Mouse (Mus musculus) liver, embryonic 14.5 days (tissue): ENCODE results near the gene Plcb3. TPM values are rescaled to one million over a fixed set of nuclear protein-coding genes. Genes with fewer than 3 reads are reported as not detected.

Experiments used
- ATAC-seq: fragments of 200-750 bp; cut with Nextera tagmentation; 2 replicates; pipeline ENCODE4 v1.8.0; 2017; ENCODE audit warnings: moderate number of reproducible peaks, mild to moderate bottlenecking, moderate library complexity; ENCODE audit not compliant: insufficient read depth
- DNase-seq, 3 experiments: peaks; one replicate each; pipeline ENCODE4 v3.0.0-alpha.2; 2012 to 2013; ENCODE audit warnings: low read depth in 3 of 3, low spot score in 3 of 3
- H3K27ac ChIP-seq: fragments of 300-500 bp; sonication (generic); 2 replicates; pipeline ENCODE4 v1.5.1; 2014; ENCODE audit warnings: moderate library complexity, mild to moderate bottlenecking, control low read depth, inconsistent platforms
- H3K27me3 ChIP-seq: fragments of 300-500 bp; sonication (generic); 2 replicates; pipeline ENCODE4 v1.6.1; 2014; ENCODE audit warnings: mild to moderate bottlenecking, low read length, moderate library complexity; ENCODE audit not compliant: control insufficient read depth, insufficient read depth
- H3K36me3 ChIP-seq: fragments of 300-500 bp; sonication (generic); replicated peaks from 2 replicates; pipeline ENCODE4 v1.6.1; 2014; ENCODE audit warnings: low read depth; ENCODE audit not compliant: control insufficient read depth, insufficient read depth
- H3K4me1 ChIP-seq, 2 experiments: fragments of 200-500 bp in 1 of 2; fragments of 300-500 bp in 1 of 2; sonication (generic) in 1 of 2; replicated peaks; 2 replicates each; pipeline ENCODE4 v1.6.1; 2012 to 2014; ENCODE audit warnings: antibody characterized with exemption in 1 of 2, inconsistent platforms in 1 of 2, low read length in 1 of 2; ENCODE audit not compliant: control insufficient read depth in 2 of 2, insufficient read depth in 2 of 2
- H3K4me2 ChIP-seq: fragments of 300-500 bp; sonication (generic); 2 replicates; pipeline ENCODE4 v1.6.1; 2014; ENCODE audit warnings: low read depth, mild to moderate bottlenecking, control low read depth, moderate library complexity
- H3K4me3 ChIP-seq, 2 experiments: fragments of 200-500 bp in 1 of 2; fragments of 300-500 bp in 1 of 2; sonication (generic) in 1 of 2; 2 replicates each; pipeline ENCODE4 v1.5.1; 2012 to 2014; ENCODE audit warnings: low read depth in 2 of 2, low read length in 2 of 2, mild to moderate bottlenecking in 2 of 2, control low read depth in 1 of 2, inconsistent platforms in 1 of 2, moderate library complexity in 1 of 2; ENCODE audit not compliant: insufficient read depth in 1 of 2
- H3K9ac ChIP-seq: fragments of 300-500 bp; sonication (generic); replicated peaks from 2 replicates; pipeline ENCODE4 v1.6.1; 2014; ENCODE audit warnings: mild to moderate bottlenecking, control low read depth, moderate library complexity
- H3K9me3 ChIP-seq: fragments of 300-500 bp; sonication (generic); 2 replicates; pipeline ENCODE4 v1.6.1; 2016; ENCODE audit warnings: low read length, mixed read lengths; ENCODE audit not compliant: control insufficient read depth
- CTCF ChIP-seq: IDR thresholded peaks from 2 replicates; pipeline ENCODE4 v1.5.1; 2016; ENCODE audit warnings: antibody characterized with exemption, low read depth, control low read depth
- EP300 ChIP-seq: IDR thresholded peaks from 2 replicates; pipeline ENCODE4 v1.6.1; 2016; ENCODE audit warnings: antibody characterized with exemption, low read depth
- WGBS: fragments of 180-500 bp; shearing (Covaris S2); extraction: QIAGEN DNeasy Blood & Tissue Kit; methylation state at CpG from one replicate; pipeline ENCODE4 v1.1.7; 2014; ENCODE audit not compliant: insufficient replicate concordance; 5-methylcytosine and 5-hydroxymethylcytosine counted together
- polyA plus RNA-seq, 2 experiments: library from polyadenylated mRNA; depleted of rRNA in 1 of 2; stranded (reverse) in 1 of 2; unstranded in 1 of 2; fragments of >200 nt; fragmentation: Nextera tagmentation in 1 of 2; extraction: Ambion mirVana in 1 of 2; gene quantifications; 2 replicates each; pipeline versions ENCODE4 v1.2.1 to v1.2.3; 2012 to 2014

Plcb3 gene
- polyA plus RNA-seq, 2 experiments: 4.6 to 7.7 TPM

DNA sequence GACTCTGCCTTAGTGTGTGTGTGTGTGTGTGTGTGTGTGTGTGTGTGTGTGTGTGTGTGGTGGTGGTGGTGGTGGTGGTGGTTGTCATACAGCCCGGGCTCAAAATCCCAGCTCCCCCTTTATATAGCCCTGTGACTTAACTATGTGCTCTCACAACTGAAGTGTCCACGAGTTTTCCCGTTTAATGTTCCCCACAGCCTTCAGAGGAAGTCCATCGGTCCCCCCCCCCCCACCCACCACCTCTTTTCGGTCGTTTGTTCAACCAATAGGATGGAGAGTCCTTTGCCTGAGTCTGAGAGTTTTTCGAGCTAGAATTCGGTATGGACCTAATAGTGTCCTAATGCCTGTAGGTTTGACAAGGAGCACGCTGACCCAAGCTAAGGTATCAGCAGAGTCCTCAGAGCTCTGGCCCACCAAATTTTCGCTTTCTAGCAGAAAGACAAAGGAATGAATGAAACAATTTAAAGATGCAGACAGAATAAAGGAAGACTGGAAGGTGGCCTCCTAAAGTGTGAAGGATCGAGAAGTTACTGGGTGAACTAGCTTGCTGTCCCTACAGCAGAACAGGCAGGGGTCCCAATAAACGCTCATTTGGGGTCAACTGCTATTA lies 2.6 kb downstream of the Plcb3 start:
- peak overlapping the region; percentile 38; the same call in 1 of the 2 replicates for H3K27ac ChIP-seq
- peak overlapping the region; percentile 96 for H3K4me2 ChIP-seq
- peaks cover 28 to 34% of the 10 kb centered on the region in 2 experiments for H3K4me1 ChIP-seq
- 31% methylated on average over 12 of the region's 12 CpGs for WGBS
- peaks cover 6% of the 10 kb centered on the region for H3K36me3 ChIP-seq
- DNase-seq: no peak
- H3K9me3 ChIP-seq: no peaks in the 10 kb centered on the region
- TF ChIP-seq CTCF (no peak), EP300 (no peak)
- no peak for ATAC-seq
- H3K9ac ChIP-seq: peak overlapping the region; percentile 49
- H3K4me3 ChIP-seq: peak overlapping the region; percentile 71 to 94
- H3K27me3 ChIP-seq: peaks cover 3% of the 10 kb centered on the region; the same call in 1 of the 2 replicates

DNA sequence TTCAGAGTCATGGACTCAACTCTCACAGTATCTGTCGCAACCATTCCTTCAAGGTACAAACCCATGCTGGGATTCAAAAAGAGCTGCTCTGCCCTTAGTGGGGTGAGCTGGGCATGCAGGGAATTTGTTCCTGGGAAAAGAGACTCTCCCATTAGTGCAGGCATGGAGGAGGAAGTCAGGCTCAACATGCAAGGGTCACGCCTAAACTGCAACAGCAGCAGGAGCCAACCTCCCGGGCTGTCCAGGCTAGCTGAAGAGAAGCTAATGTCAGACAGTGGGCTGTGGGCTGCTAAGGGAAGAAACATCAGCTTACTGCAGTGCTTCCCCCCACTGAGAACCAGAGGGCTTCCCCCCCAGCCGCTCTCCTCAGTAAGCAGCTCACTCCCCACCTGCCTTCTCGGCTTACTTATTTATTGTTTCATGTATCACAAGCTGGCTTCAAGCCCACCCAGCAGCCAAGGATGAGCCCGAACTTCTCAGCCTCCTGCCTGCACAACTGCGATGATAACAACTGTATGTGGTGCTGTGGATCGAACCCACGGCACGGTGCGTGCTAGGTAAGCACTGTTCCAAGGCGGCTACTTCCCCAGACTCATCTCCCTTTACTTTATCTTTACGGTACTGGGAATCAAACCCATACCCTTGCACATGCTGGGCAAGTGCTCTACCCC lies 3.9 kb downstream of the Plcb3 start:
- no peak overlapping the region for H3K27ac ChIP-seq
- peaks cover 24 to 29% of the 10 kb centered on the region in 2 experiments for H3K4me1 ChIP-seq
- 76% methylated on average over 13 of the region's 13 CpGs for whole genome bisulfite sequencing
- ATAC-seq (no peak), DNase-seq (no peak)
- H3K9me3 ChIP-seq: no peaks in the 10 kb centered on the region
- H3K9ac ChIP-seq: 0 out of 2 replicates have a peak overlapping the region, but pooled peaks have one; percentile 14
- no peak overlapping the region for H3K4me2 ChIP-seq
- peaks cover 6% of the 10 kb centered on the region for H3K36me3 ChIP-seq
- H3K27me3 ChIP-seq: peaks cover 3% of the 10 kb centered on the region; the same call in 1 of the 2 replicates
- no peak for TF ChIP-seq CTCF
- no peak for TF ChIP-seq EP300
- no peak overlapping the region for H3K4me3 ChIP-seq

DNA sequence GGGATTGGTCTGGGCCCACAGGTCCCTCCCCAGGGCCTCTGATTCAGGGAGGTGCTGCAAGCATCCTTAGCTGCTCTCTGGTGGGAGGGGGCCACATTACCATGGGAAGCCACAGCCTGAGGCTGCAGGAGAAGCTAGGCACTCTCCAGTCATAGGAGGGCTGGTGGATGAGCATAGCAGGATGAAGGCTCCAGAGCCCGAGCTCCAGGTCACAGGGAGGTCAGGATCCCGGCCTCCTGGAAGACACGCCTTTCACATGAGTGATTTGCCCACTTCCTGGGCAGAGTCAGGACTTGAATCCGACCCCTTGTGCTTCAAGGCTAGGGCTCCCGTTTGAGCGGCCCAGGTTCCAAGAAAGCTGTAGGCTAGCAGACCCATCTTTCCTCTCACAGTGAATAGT lies 4.6 kb downstream of the Plcb3 start:
- no peak overlapping the region for H3K9ac ChIP-seq
- peaks cover under 1% of the 10 kb centered on the region; the same call in 1 of the 2 replicates for H3K36me3 ChIP-seq
- TF ChIP-seq EP300 (no peak), CTCF (no peak)
- H3K27me3 ChIP-seq: peaks cover 3% of the 10 kb centered on the region; the same call in 1 of the 2 replicates
- no peaks in the 10 kb centered on the region for H3K9me3 ChIP-seq
- no peak for ATAC-seq
- DNase-seq: no peak
- H3K4me2 ChIP-seq: no peak overlapping the region
- WGBS: 52% methylated on average over 6 of the region's 6 CpGs
- H3K4me3 ChIP-seq: no peak overlapping the region
- H3K27ac ChIP-seq: no peak overlapping the region
- peaks cover 24 to 27% of the 10 kb centered on the region in 2 experiments for H3K4me1 ChIP-seq

GRCm38 (mm10) chr19:6970460-6971085 lies 5.7 kb downstream of the Plcb3 start:
- H3K9me3 ChIP-seq: no peaks in the 10 kb centered on the region
- H3K9ac ChIP-seq: no peak overlapping the region; the same call in none of the 2 replicates
- DNase-seq (no peak), ATAC-seq (no peak)
- H3K4me3 ChIP-seq: peak overlapping the region in 1 of 2 experiments; percentile 66; a peak in 2 of 4 replicates
- H3K4me2 ChIP-seq: peak overlapping the region; percentile 91
- no peaks in the 10 kb centered on the region for H3K36me3 ChIP-seq
- H3K4me1 ChIP-seq: peaks cover 24% of the 10 kb centered on the region in 2 experiments
- 27% methylated on average over 11 of the region's 11 CpGs for WGBS
- H3K27me3 ChIP-seq: peaks cover 3% of the 10 kb centered on the region; the same call in 1 of the 2 replicates
- TF ChIP-seq CTCF: no peak
- TF ChIP-seq EP300: no peak
- no peak overlapping the region for H3K27ac ChIP-seq
